Mouse (Mus musculus): ENCODE data around the gene Relt.

GRCm38 (mm10) chr7:100828549-100828948 lies 34.7 kb downstream of the Relt start:
- TF ChIP-seq POLR2A (IDR thresholded peaks at IDR 0.05; ENCODE audit: low read depth, low read length), result no peak
- TF ChIP-seq CTCF (IDR thresholded peaks at IDR 0.05; ENCODE audit: extremely low read depth, insufficient read depth, insufficient read length, insufficient replicate concordance), result no peak
